Mouse (Mus musculus): ENCODE results near the gene Blm.

GRCm38 (mm10) chr7:80457241-80457640, 77.7 kb downstream of the Blm start:
- no peak for TF ChIP-seq CTCF (IDR thresholded peaks at IDR 0.05; ENCODE audit: extremely low read depth, insufficient read depth, low read length)
- TF ChIP-seq POLR2A (IDR thresholded peaks at IDR 0.05; ENCODE audit: extremely low read depth, insufficient read depth, low read length): no peak
